Mouse (Mus musculus) lung, embryonic 16.5 days (tissue): ENCODE data around the gene Pdlim3. TPM values are rescaled to one million over a fixed set of nuclear protein-coding genes. Genes with fewer than 3 reads are reported as not detected.

Experiments
- polyA plus RNA-seq: library from polyadenylated mRNA; unstranded; fragments of >200 nt; fragmentation: Nextera tagmentation; extraction: Ambion mirVana; gene quantifications from 2 replicates; pipeline ENCODE4 v1.2.1, GENCODE M21; 2015

Gene Pdlim3
- polyA plus RNA-seq, 1 experiment from 2014 or later = 45.5 TPM

Other genes with a start within 250 kb of the Pdlim3 start
- not detected in 2 replicates for gene Ccdc110, start 49.2 kb downstream of the Pdlim3 start, polyA plus RNA-seq
- 6.1 and 7.1 TPM in 2 replicates for gene 1700029J07Rik, start 89.8 kb downstream of the Pdlim3 start, polyA plus RNA-seq
- gene Ufsp2, start 90.1 kb downstream of the Pdlim3 start, polyA plus RNA-seq = 82.7 and 90.7 TPM in 2 replicates
- gene Lrp2bp, start 113.8 kb downstream of the Pdlim3 start, polyA plus RNA-seq = 0.80 and 1.2 TPM in 2 replicates
- 37.0 and 56.6 TPM in 2 replicates for gene Ankrd37, start 120.2 kb downstream of the Pdlim3 start, polyA plus RNA-seq